ENCODE assay signal across 10 mouse cellular contexts in genomic region chr11:31734091-31734490, GRCm38 (mm10).
DNase-seq lines count a peak whose midpoint lies in the region; ATAC-seq lines count a peak whose summit lies in the region.
"Had no signal": no experiment of that assay in that cellular context is flagged by ENCODE, and none has a peak within 500 bp of the region (broad histone marks: within the 10 kb centered on the region; RNA-seq: fewer than 3 reads in every experiment).

No protein-coding gene starts in this region.

- H3K4me1 ChIP-seq in forebrain, embryonic 11.5 days (replicated peaks; ENCODE audit: control insufficient read depth, insufficient read depth, low read length), result peaks cover 3% of the 10 kb centered on the region; the same call in 1 of the 2 replicates
- H3K4me1 ChIP-seq in kidney, embryonic 14.5 days (ENCODE audit: control insufficient read depth, insufficient read depth, low read length), result peaks cover 2% of the 10 kb centered on the region; the same call in 1 of the 2 replicates
- peaks cover 31% of the 10 kb centered on the region for H3K4me1 ChIP-seq in neural tube, embryonic 15.5 days

- DNase-seq in cerebellum, adult 11 months, result no peak
- peak; percentile 60 for DNase-seq in forebrain, embryonic 11.5 days (ENCODE audit: low spot score)
- no peak for DNase-seq in Muller cell, postnatal 12 days (ENCODE audit: inconsistent ontology term)
- no peak for DNase-seq in left cerebral cortex, adult 9 months (ENCODE audit: low spot score in 2 of 2)
- DNase-seq in frontal cortex, adult 2 months (ENCODE audit: extremely low spot score in 1 of 2, low spot score in 1 of 2), result no peak
- DNase-seq: liver had no signal

- no peak overlapping the region for H3K4me2 ChIP-seq in forebrain, embryonic 11.5 days (ENCODE audit: low read depth, low read length, severe bottlenecking)
- no peak overlapping the region for H3K4me2 ChIP-seq in kidney, embryonic 14.5 days (replicated peaks; ENCODE audit: low read depth, low read length)
- no peak overlapping the region for H3K4me2 ChIP-seq in neural tube, embryonic 15.5 days
- H3K4me2 ChIP-seq: heart, embryonic 12.5 days had no signal

- H3K9ac ChIP-seq in forebrain, embryonic 11.5 days (ENCODE audit: low read length), result no peak overlapping the region
- H3K9ac ChIP-seq in kidney, embryonic 14.5 days (ENCODE audit: low read depth, low read length), result no peak overlapping the region
- no peak overlapping the region for H3K9ac ChIP-seq in neural tube, embryonic 15.5 days (replicated peaks)
- H3K9ac ChIP-seq: heart, embryonic 12.5 days had no signal

- H3K36me3 ChIP-seq in forebrain, embryonic 11.5 days (ENCODE audit: control insufficient read depth, insufficient read depth, low read length), result no peaks in the 10 kb centered on the region
- H3K36me3 ChIP-seq in kidney, embryonic 14.5 days (ENCODE audit: control insufficient read depth, insufficient read depth, low read length), result no peaks in the 10 kb centered on the region
- H3K36me3 ChIP-seq in neural tube, embryonic 15.5 days, result no peaks in the 10 kb centered on the region
- H3K36me3 ChIP-seq: heart, embryonic 12.5 days had no signal

- WGBS in forebrain, embryonic 11.5 days, result 46% methylated on average over 4 of the region's 4 CpGs
- WGBS in kidney, embryonic 14.5 days, result 42% methylated on average over 4 of the region's 4 CpGs
- whole genome bisulfite sequencing in neural tube, embryonic 15.5 days, result 20% methylated on average over 4 of the region's 4 CpGs

- no peaks in the 10 kb centered on the region for H3K27me3 ChIP-seq in forebrain, embryonic 11.5 days (ENCODE audit: control insufficient read depth, insufficient read depth, low read length)
- no peaks in the 10 kb centered on the region for H3K27me3 ChIP-seq in kidney, embryonic 14.5 days (ENCODE audit: control insufficient read depth, insufficient read depth, low read length)
- no peaks in the 10 kb centered on the region for H3K27me3 ChIP-seq in neural tube, embryonic 15.5 days (replicated peaks)
- H3K27me3 ChIP-seq: heart, embryonic 12.5 days had no signal

- H3K27ac ChIP-seq in forebrain, embryonic 11.5 days (ENCODE audit: low read depth, low read length), result 0 out of 2 replicates have a peak overlapping the region, but pooled peaks have one; percentile 21
- no peak overlapping the region for H3K27ac ChIP-seq in kidney, embryonic 14.5 days (ENCODE audit: low read depth, low read length)
- peak overlapping the region; percentile 38 for H3K27ac ChIP-seq in neural tube, embryonic 15.5 days (replicated peaks)

- ATAC-seq in cerebellum, adult (ENCODE audit: insufficient number of reproducible peaks, low FRiP score, low TSS enrichment), result 0 out of 2 replicates have a peak, but pooled peaks have one; percentile 23
- peak; percentile 84 for ATAC-seq in forebrain, embryonic 11.5 days (replicated peaks; ENCODE audit: low FRiP score)
- ATAC-seq in kidney, embryonic 14.5 days (ENCODE audit: low FRiP score, low TSS enrichment), result peak; percentile 66; the same call in 1 of the 2 replicates
- ATAC-seq in neural tube, embryonic 15.5 days (ENCODE audit: low FRiP score), result peak; percentile 59

- no peak overlapping the region for H3K4me3 ChIP-seq in forebrain, embryonic 11.5 days (ENCODE audit: low read depth, low read length)
- H3K4me3 ChIP-seq in kidney, embryonic 14.5 days (ENCODE audit: low read length), result no peak overlapping the region
- H3K4me3 ChIP-seq in neural tube, embryonic 15.5 days (replicated peaks), result no peak overlapping the region
- H3K4me3 ChIP-seq: heart, embryonic 12.5 days had no signal

- H3K9me3 ChIP-seq in forebrain, embryonic 11.5 days (ENCODE audit: control insufficient read depth, low read length), result no peaks in the 10 kb centered on the region
- no peaks in the 10 kb centered on the region for H3K9me3 ChIP-seq in kidney, embryonic 14.5 days (ENCODE audit: control insufficient read depth, low read length)
- no peaks in the 10 kb centered on the region for H3K9me3 ChIP-seq in neural tube, embryonic 15.5 days (replicated peaks)
- H3K9me3 ChIP-seq: heart, embryonic 12.5 days had no signal

Comparison
In these comparisons a context has a peak if more than half of its experiments do, and no peak if none do; other contexts are left out.
1. ATAC-seq: peak in every context shown above with its lines; median percentile 84 in forebrain, embryonic 11.5 days; 66 in kidney, embryonic 14.5 days; 59 in neural tube, embryonic 15.5 days; 23 in cerebellum, adult.